Mouse (Mus musculus) midbrain, embryonic 13.5 days (tissue): ENCODE measurements around the gene Foxn3. TPM values are rescaled to one million over a fixed set of nuclear protein-coding genes. Genes with fewer than 3 reads are reported as not detected.

Experiments used
- ATAC-seq: fragments of 200-750 bp; cut with Nextera tagmentation; 2 replicates; pipeline ENCODE4 v1.8.0; 2017; ENCODE audit warnings: mild to moderate bottlenecking, moderate TSS enrichment, moderate library complexity
- H3K27ac ChIP-seq: fragments of 300-500 bp; sonication (generic); 2 replicates; pipeline ENCODE4 v1.5.1; 2015; ENCODE audit warnings: inconsistent platforms, mild to moderate bottlenecking, moderate library complexity
- H3K27me3 ChIP-seq: fragments of 300-500 bp; sonication (generic); 2 replicates; pipeline ENCODE4 v1.6.1; 2015; ENCODE audit warnings: mild to moderate bottlenecking, inconsistent platforms
- H3K36me3 ChIP-seq: fragments of 300-500 bp; sonication (generic); 2 replicates; pipeline ENCODE4 v1.6.1; 2015; ENCODE audit warnings: mild to moderate bottlenecking, inconsistent platforms
- H3K4me1 ChIP-seq: fragments of 300-500 bp; sonication (generic); replicated peaks from 2 replicates; pipeline ENCODE4 v1.6.1; 2015; ENCODE audit warnings: inconsistent platforms
- H3K4me2 ChIP-seq: fragments of 300-500 bp; sonication (generic); replicated peaks from 2 replicates; pipeline ENCODE4 v1.6.1; 2015; ENCODE audit warnings: moderate library complexity, mild to moderate bottlenecking, inconsistent platforms
- H3K4me3 ChIP-seq: fragments of 300-500 bp; sonication (generic); replicated peaks from 2 replicates; pipeline ENCODE4 v1.5.1; 2015; ENCODE audit warnings: mild to moderate bottlenecking, inconsistent platforms
- H3K9ac ChIP-seq: fragments of 300-500 bp; sonication (generic); replicated peaks from 2 replicates; pipeline ENCODE4 v1.6.1; 2015; ENCODE audit warnings: mild to moderate bottlenecking, inconsistent platforms
- H3K9me3 ChIP-seq: fragments of 300-500 bp; sonication (generic); 2 replicates; pipeline ENCODE4 v1.6.1; 2016; ENCODE audit warnings: mild to moderate bottlenecking, inconsistent platforms
- WGBS: fragments of 180-500 bp; shearing (Covaris S2); methylation state at CpG from one replicate; pipeline ENCODE4 v1.1.7; 2015; 5-methylcytosine and 5-hydroxymethylcytosine counted together
- polyA plus RNA-seq: library from polyadenylated mRNA; unstranded; fragments of >200 nt; fragmentation: Nextera tagmentation; extraction: Ambion mirVana; gene quantifications from 2 replicates; pipeline ENCODE4 v1.2.1, GENCODE M21; 2015

Foxn3 gene
- polyA plus RNA-seq, 1 experiment from 2014 or later: 83.7 TPM

GRCm38 (mm10) chr12:99186239-99186638, 377.1 kb downstream of the Foxn3 start:
- 0 out of 2 replicates have a peak, but pooled peaks have one; percentile 40 for ATAC-seq
- H3K4me1 ChIP-seq: peaks cover 12% of the 10 kb centered on the region
- no peak overlapping the region for H3K4me2 ChIP-seq
- H3K4me3 ChIP-seq: no peak overlapping the region
- no peaks in the 10 kb centered on the region for H3K9me3 ChIP-seq
- H3K27me3 ChIP-seq: no peaks in the 10 kb centered on the region
- no peak overlapping the region for H3K9ac ChIP-seq
- WGBS: 50% methylated on average over 4 of the region's 4 CpGs
- H3K36me3 ChIP-seq: no peaks in the 10 kb centered on the region
- H3K27ac ChIP-seq: 0 out of 2 replicates have a peak overlapping the region, but pooled peaks have one; percentile 19

- no peak overlapping the region for H3K27ac ChIP-seq
- no peaks in the 10 kb centered on the region for H3K9me3 ChIP-seq
- ATAC-seq: no peak
- H3K36me3 ChIP-seq: no peaks in the 10 kb centered on the region
- no peak overlapping the region for H3K4me2 ChIP-seq
- H3K27me3 ChIP-seq: no peaks in the 10 kb centered on the region
- no peak overlapping the region for H3K9ac ChIP-seq
- 88% methylated on average over 7 of the region's 7 CpGs for WGBS
- H3K4me1 ChIP-seq: peaks cover 14% of the 10 kb centered on the region
- H3K4me3 ChIP-seq: no peak overlapping the region
These were observed 380.1 kb downstream of the Foxn3 start for GRCm38 (mm10) chr12:99183261-99183792.

GRCm38 (mm10) chr12:99182338-99182737, 381.0 kb downstream of the Foxn3 start:
- H3K4me3 ChIP-seq: no peak overlapping the region
- 85% methylated on average over 3 of the region's 3 CpGs for WGBS
- H3K27ac ChIP-seq: no peak overlapping the region
- no peaks in the 10 kb centered on the region for H3K9me3 ChIP-seq
- peaks cover 14% of the 10 kb centered on the region for H3K4me1 ChIP-seq
- no peak overlapping the region for H3K9ac ChIP-seq
- H3K27me3 ChIP-seq: no peaks in the 10 kb centered on the region
- no peak overlapping the region for H3K4me2 ChIP-seq
- no peak for ATAC-seq
- no peaks in the 10 kb centered on the region for H3K36me3 ChIP-seq

- H3K9ac ChIP-seq: no peak overlapping the region
- 31% methylated on average over 3 of the region's 3 CpGs for WGBS
- no peak overlapping the region for H3K4me2 ChIP-seq
- H3K4me1 ChIP-seq: peaks cover 5% of the 10 kb centered on the region
- no peaks in the 10 kb centered on the region for H3K9me3 ChIP-seq
- H3K4me3 ChIP-seq: no peak overlapping the region
- ATAC-seq: peak; percentile 63; the same call in 1 of the 2 replicates
- H3K36me3 ChIP-seq: no peaks in the 10 kb centered on the region
- H3K27me3 ChIP-seq: no peaks in the 10 kb centered on the region
- no peak overlapping the region for H3K27ac ChIP-seq
These were observed 383.1 kb downstream of the Foxn3 start for GRCm38 (mm10) chr12:99180234-99180824.

- WGBS: 37% methylated on average over 11 of the region's 11 CpGs
- H3K4me2 ChIP-seq: peak overlapping the region; percentile 3; the same call in 1 of the 2 replicates
- peak; percentile 81 for ATAC-seq
- H3K27me3 ChIP-seq: no peaks in the 10 kb centered on the region
- no peaks in the 10 kb centered on the region for H3K36me3 ChIP-seq
- H3K9me3 ChIP-seq: no peaks in the 10 kb centered on the region
- H3K4me3 ChIP-seq: no peak overlapping the region
- H3K9ac ChIP-seq: no peak overlapping the region
- peaks cover 13% of the 10 kb centered on the region for H3K4me1 ChIP-seq
- peak overlapping the region; percentile 77 for H3K27ac ChIP-seq
These were observed 388.3 kb downstream of the Foxn3 start for GRCm38 (mm10) chr12:99174979-99175621.

- H3K4me1 ChIP-seq: peaks cover 17% of the 10 kb centered on the region
- 85% methylated on average over 5 of the region's 5 CpGs for WGBS
- H3K36me3 ChIP-seq: no peaks in the 10 kb centered on the region
- no peak overlapping the region for H3K4me3 ChIP-seq
- no peak overlapping the region for H3K9ac ChIP-seq
- no peak overlapping the region for H3K4me2 ChIP-seq
- no peak for ATAC-seq
- no peaks in the 10 kb centered on the region for H3K27me3 ChIP-seq
- H3K9me3 ChIP-seq: no peaks in the 10 kb centered on the region
- H3K27ac ChIP-seq: no peak overlapping the region
These were observed 391.2 kb downstream of the Foxn3 start for GRCm38 (mm10) chr12:99172170-99172569.

- no peak for ATAC-seq
These were observed 393.5 kb downstream of the Foxn3 start for GRCm38 (mm10) chr12:99169925-99170324.

GRCm38 (mm10) chr12:99166091-99166490, 397.3 kb downstream of the Foxn3 start:
- Histone ChIP-seq H3K4me3 (no peak overlapping the region), H3K9ac (no peak overlapping the region), H3K9me3 (no peaks in the 10 kb centered on the region), H3K36me3 (no peaks in the 10 kb centered on the region), H3K4me2 (no peak overlapping the region), H3K27ac (no peak overlapping the region), H3K27me3 (no peaks in the 10 kb centered on the region), H3K4me1 (peaks cover 24% of the 10 kb centered on the region)
- WGBS: 96% methylated on average over 6 of the region's 6 CpGs
- no peak for ATAC-seq

More at GRCm38 (mm10) chr12:99169925-99170324, 393.5 kb downstream of the Foxn3 start:
- H3K4me2 ChIP-seq: no peak overlapping the region
- H3K27me3 ChIP-seq: no peaks in the 10 kb centered on the region
- no peaks in the 10 kb centered on the region for H3K9me3 ChIP-seq
- no peak overlapping the region for H3K27ac ChIP-seq
- no peak overlapping the region for H3K4me3 ChIP-seq
- H3K36me3 ChIP-seq: no peaks in the 10 kb centered on the region
- peaks cover 10% of the 10 kb centered on the region for H3K4me1 ChIP-seq
- H3K9ac ChIP-seq: no peak overlapping the region
- 91% methylated on average over 6 of the region's 6 CpGs for WGBS

GRCm38 (mm10) chr12:99163342-99163682, 400.1 kb downstream of the Foxn3 start:
- Histone ChIP-seq H3K9me3 (no peaks in the 10 kb centered on the region), H3K4me2 (no peak overlapping the region), H3K9ac (no peak overlapping the region), H3K36me3 (no peaks in the 10 kb centered on the region), H3K27me3 (no peaks in the 10 kb centered on the region), H3K4me3 (no peak overlapping the region), H3K27ac (peak overlapping the region; percentile 52), H3K4me1 (peaks cover 24% of the 10 kb centered on the region)
- whole genome bisulfite sequencing: 15% methylated on average over 9 of the region's 9 CpGs
- ATAC-seq: peak; percentile 43

GRCm38 (mm10) chr12:99162639-99163341, 400.6 kb downstream of the Foxn3 start:
- Histone ChIP-seq H3K9me3 (no peaks in the 10 kb centered on the region), H3K4me3 (no peak overlapping the region), H3K36me3 (no peaks in the 10 kb centered on the region), H3K4me1 (peaks cover 21% of the 10 kb centered on the region), H3K9ac (no peak overlapping the region), H3K27me3 (no peaks in the 10 kb centered on the region), H3K4me2 (no peak overlapping the region), H3K27ac (peak overlapping the region; percentile 52)
- WGBS: 62% methylated on average over 12 of the region's 12 CpGs
- peak; percentile 16 for ATAC-seq

GRCm38 (mm10) chr12:99162188-99162587, 401.2 kb downstream of the Foxn3 start:
- no peaks in the 10 kb centered on the region for H3K9me3 ChIP-seq
- H3K27me3 ChIP-seq: no peaks in the 10 kb centered on the region
- no peaks in the 10 kb centered on the region for H3K36me3 ChIP-seq
- peak; percentile 62; the same call in 1 of the 2 replicates for ATAC-seq
- H3K9ac ChIP-seq: no peak overlapping the region
- H3K4me2 ChIP-seq: no peak overlapping the region
- H3K27ac ChIP-seq: peak overlapping the region; percentile 52
- peaks cover 20% of the 10 kb centered on the region for H3K4me1 ChIP-seq
- WGBS: 70% methylated on average over 10 of the region's 10 CpGs
- H3K4me3 ChIP-seq: no peak overlapping the region

GRCm38 (mm10) chr12:99160061-99160460, 403.3 kb downstream of the Foxn3 start:
- no peak overlapping the region for H3K4me3 ChIP-seq

More at GRCm38 (mm10) chr12:99160061-99160460, 403.3 kb downstream of the Foxn3 start:
- Histone ChIP-seq H3K4me2 (no peak overlapping the region), H3K36me3 (no peaks in the 10 kb centered on the region), H3K9me3 (no peaks in the 10 kb centered on the region), H3K27ac (no peak overlapping the region), H3K4me1 (peaks cover 20% of the 10 kb centered on the region), H3K9ac (no peak overlapping the region), H3K27me3 (no peaks in the 10 kb centered on the region)
- 94% methylated on average over 8 of the region's 8 CpGs for WGBS
- ATAC-seq: no peak
